9 mouse cellular contexts compared by ENCODE assay signal in genomic region chr6:115838161-115838597, GRCm38 (mm10). TPM values are rescaled to one million over a fixed set of nuclear protein-coding genes. Genes with fewer than 3 reads are reported as not detected.
A peak's percentile ranks its signal among the peaks of the same experiment; 100 is the strongest.
DNase-seq lines count a peak whose midpoint lies in the region; ATAC-seq and TF ChIP-seq lines count a peak whose summit lies in the region.
"Had no signal": no experiment of that assay in that cellular context is flagged by ENCODE, and none has a peak within 500 bp of the region (broad histone marks: within the 10 kb centered on the region; RNA-seq: fewer than 3 reads in every experiment).

TSS of gene Efcab12 (minus strand) at chr6:115838412.

- H3K4me3 ChIP-seq in E14TG2a.4 (replicated peaks; ENCODE audit: low read length), result peak within 1 kb of the TSS; percentile 73
- H3K4me3 ChIP-seq in forebrain, embryonic 13.5 days, result peak within 1 kb of the TSS; percentile 41
- peak within 1 kb of the TSS; percentile 51 for H3K4me3 ChIP-seq in liver, embryonic 13.5 days (replicated peaks)

- peak; percentile 63 to 78 for DNase-seq in heart, postnatal 10 days
- DNase-seq in kidney, postnatal 36 days, result peak; percentile 80 to 86
- DNase-seq in liver, embryonic 13.5 days, result peak; percentile 52
- DNase-seq in natural killer cell, adult 2 months (ENCODE audit: low spot score in 2 of 2), result peak; percentile 26 to 35
- DNase-seq in testis, postnatal 14 days (ENCODE audit: low spot score), result peak; percentile 78

- H3K9ac ChIP-seq in forebrain, embryonic 13.5 days, result peak within 1 kb of the TSS; percentile 59
- H3K9ac ChIP-seq in liver, embryonic 13.5 days, result peak within 1 kb of the TSS; percentile 54

- H3K9me3 ChIP-seq in E14TG2a.4 (ENCODE audit: low read length), result no peaks in the 10 kb centered on the region
- no peaks in the 10 kb centered on the region for H3K9me3 ChIP-seq in forebrain, embryonic 13.5 days (replicated peaks)
- H3K9me3 ChIP-seq in liver, embryonic 13.5 days (replicated peaks), result no peaks in the 10 kb centered on the region

- H3K4me2 ChIP-seq in forebrain, embryonic 13.5 days, result peak within 1 kb of the TSS; percentile 68
- H3K4me2 ChIP-seq in liver, embryonic 13.5 days, result peak within 1 kb of the TSS; percentile 78

- TF ChIP-seq CTCF in E14TG2a.4 (conservative IDR thresholded peaks at IDR 0.05; ENCODE audit: low read length), result no peak; the same call in 1 of the 2 replicates

- 2% methylated on average over 19 of the region's 19 CpGs for WGBS in forebrain, embryonic 13.5 days
- 8% methylated on average over 19 of the region's 19 CpGs for WGBS in liver, embryonic 13.5 days (ENCODE audit: insufficient replicate concordance)

- intact Hi-C loops in heart, postnatal 10 days (cut with DNase I), result no loop called here

- no peaks in the 10 kb centered on the region for H3K27me3 ChIP-seq in E14TG2a.4 (ENCODE audit: insufficient read depth, low read length)
- H3K27me3 ChIP-seq in forebrain, embryonic 13.5 days, result no peaks in the 10 kb centered on the region
- H3K27me3 ChIP-seq in liver, embryonic 13.5 days, result no peaks in the 10 kb centered on the region
- H3K27me3 ChIP-seq: Patski had no signal

- H3K36me3 ChIP-seq in E14TG2a.4 (ENCODE audit: insufficient read depth, low read length), result peaks cover 26% of the 10 kb centered on the region
- peaks cover 17% of the 10 kb centered on the region for H3K36me3 ChIP-seq in forebrain, embryonic 13.5 days (ENCODE audit: poor library complexity, severe bottlenecking)
- H3K36me3 ChIP-seq in liver, embryonic 13.5 days, result peaks cover 19% of the 10 kb centered on the region

- peak; percentile 97 for ATAC-seq in cerebellum, adult (ENCODE audit: insufficient number of reproducible peaks, low FRiP score, low TSS enrichment)
- peak; percentile 97 for ATAC-seq in forebrain, embryonic 13.5 days
- ATAC-seq in liver, embryonic 13.5 days (ENCODE audit: low read depth), result peak; percentile 88
- ATAC-seq: Patski had no signal

- H3K4me1 ChIP-seq in E14TG2a.4 (replicated peaks; ENCODE audit: low read depth, low read length), result peaks cover 31% of the 10 kb centered on the region
- H3K4me1 ChIP-seq in forebrain, embryonic 13.5 days, result peaks cover 9% of the 10 kb centered on the region; the same call in 1 of the 2 replicates
- H3K4me1 ChIP-seq in liver, embryonic 13.5 days (replicated peaks), result peaks cover 22% of the 10 kb centered on the region

- H3K27ac ChIP-seq in forebrain, embryonic 13.5 days, result 0 out of 2 replicates have a peak within 1 kb of the TSS, but pooled peaks have one; percentile 54
- no peak within 1 kb of the TSS for H3K27ac ChIP-seq in liver, embryonic 13.5 days

RNA-seq across cellular contexts. Expression of gene Efcab12, which starts in this region (rescaled TPM):
- 1.7 and 1.9 TPM in 2 replicates for polyA plus RNA-seq in forebrain, embryonic 13.5 days (2015; fragmentation: Nextera tagmentation; extraction: Ambion mirVana)
- total RNA-seq in heart, postnatal 10 days (2021), result under 1 TPM; 0.79 TPM
- polyA plus RNA-seq in liver, embryonic 13.5 days (2015; fragmentation: Nextera tagmentation; extraction: Ambion mirVana), result 0.15 and 0.16 TPM in 2 replicates

Comparison
In these comparisons a context has a peak if more than half of its experiments do, and no peak if none do; other contexts are left out.
1. Peak in DNase-seq in heart, postnatal 10 days; RNA of the gene not detected or under 1 TPM.
2. Peak in DNase-seq, ATAC-seq, H3K4me3 ChIP-seq, H3K9ac ChIP-seq and H3K4me2 ChIP-seq in liver, embryonic 13.5 days; RNA of the gene not detected or under 1 TPM.
3. DNase-seq: peak in every context shown above with its lines; median percentile 83 in kidney, postnatal 36 days; 78 in testis, postnatal 14 days; 70 in heart, postnatal 10 days; 52 in liver, embryonic 13.5 days; 30 in natural killer cell, adult 2 months.